Mouse (Mus musculus): ENCODE measurements around the gene Robo3. TPM values are rescaled to one million over a fixed set of nuclear protein-coding genes. Genes with fewer than 3 reads are reported as not detected.

Robo3 gene
- total RNA-seq, 2 experiments from 2014 or later = 7.2 to 8.9 TPM

DNA sequence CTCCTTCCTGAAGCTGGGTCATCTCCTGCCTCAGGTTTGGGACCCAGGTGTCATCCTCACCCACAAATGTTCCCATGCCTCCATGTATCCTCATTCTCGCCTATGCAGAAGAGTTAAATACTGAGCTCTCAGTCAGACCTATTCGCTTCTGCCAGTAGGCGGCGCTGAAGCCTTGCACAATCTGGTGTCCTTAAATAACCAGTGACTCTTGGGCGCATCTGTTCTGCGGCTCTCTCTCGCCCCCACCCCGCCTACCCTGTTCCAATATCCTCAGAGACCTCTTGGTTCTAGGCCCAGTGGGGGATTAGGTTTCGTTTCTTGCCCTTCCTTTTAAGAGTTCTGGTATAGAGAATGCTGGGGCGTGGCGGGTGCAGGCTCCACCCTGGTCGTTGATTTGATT is 2.5 kb downstream of the Robo3 start:
- peak; percentile 88 to 98 for DNase-seq (ENCODE audit: low spot score in 2 of 2)

GRCm38 (mm10) chr9:37429326-37429725 is 3.7 kb downstream of the Robo3 start:
- no peak for DNase-seq (ENCODE audit: low spot score in 2 of 2)

- DNase-seq (ENCODE audit: low spot score in 2 of 2) = no peak
Measured at GRCm38 (mm10) chr9:37421239-37421638, 11.8 kb downstream of the Robo3 start.

- peak; percentile 49 to 77 for DNase-seq (ENCODE audit: low spot score in 2 of 2)
Measured at GRCm38 (mm10) chr9:37420676-37421075, 12.4 kb downstream of the Robo3 start.

DNA sequence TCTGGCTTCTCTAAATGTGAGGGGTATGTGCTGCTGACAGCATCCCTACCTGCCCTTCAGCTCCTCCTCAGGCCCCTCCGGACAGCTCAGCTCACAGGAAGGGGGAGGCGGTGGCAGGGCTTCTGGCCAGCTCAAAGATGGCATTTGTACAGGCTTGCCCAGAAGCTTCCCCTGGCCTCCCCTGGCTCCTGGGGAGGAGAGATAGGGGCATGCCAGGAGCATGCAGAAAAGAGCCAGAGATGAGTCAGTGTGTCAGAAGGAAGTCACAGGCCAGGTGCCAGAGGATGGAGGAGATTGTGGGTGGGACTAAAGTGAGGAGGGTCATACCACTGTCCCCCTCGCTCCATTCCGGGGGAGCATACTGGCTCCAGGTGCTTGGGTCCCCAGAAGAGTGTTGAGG is 14.3 kb downstream of the Robo3 start:
- DNase-seq (ENCODE audit: low spot score in 2 of 2) = no peak

GRCm38 (mm10) chr9:37414666-37415065 is 18.4 kb downstream of the Robo3 start:
- no peak for DNase-seq (ENCODE audit: low spot score in 2 of 2)

- no peak for DNase-seq (ENCODE audit: low spot score in 2 of 2)
Measured at GRCm38 (mm10) chr9:37412989-37413388, 20.1 kb downstream of the Robo3 start.

- DNase-seq (ENCODE audit: low spot score in 2 of 2) = no peak
Measured at GRCm38 (mm10) chr9:37409698-37410445, 23.2 kb downstream of the Robo3 start.

- DNase-seq (ENCODE audit: low spot score in 2 of 2) = no peak
Measured at GRCm38 (mm10) chr9:37407850-37408502, 25.1 kb downstream of the Robo3 start.

DNA sequence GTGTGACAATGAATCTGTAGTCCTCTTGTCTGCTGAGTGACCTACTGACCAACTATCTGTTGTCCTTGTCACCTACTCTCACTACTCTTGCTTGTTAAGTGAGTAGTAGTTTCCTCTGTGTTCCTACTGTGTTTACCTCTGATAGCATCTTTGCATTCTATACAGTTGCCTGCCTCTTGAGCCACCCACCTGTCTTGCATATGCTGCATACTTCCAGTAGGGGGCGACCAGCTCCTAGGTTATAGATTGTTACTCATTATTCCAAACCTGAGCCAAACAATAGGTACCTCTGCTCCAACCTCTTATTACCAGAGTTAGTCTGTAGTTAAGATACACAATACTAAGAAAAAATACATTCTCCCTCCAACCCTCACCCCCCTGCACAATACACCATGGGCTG is 26.7 kb downstream of the Robo3 start:
- peak in 1 of 2 experiments; percentile 47 for DNase-seq (ENCODE audit: low spot score in 2 of 2)

DNA sequence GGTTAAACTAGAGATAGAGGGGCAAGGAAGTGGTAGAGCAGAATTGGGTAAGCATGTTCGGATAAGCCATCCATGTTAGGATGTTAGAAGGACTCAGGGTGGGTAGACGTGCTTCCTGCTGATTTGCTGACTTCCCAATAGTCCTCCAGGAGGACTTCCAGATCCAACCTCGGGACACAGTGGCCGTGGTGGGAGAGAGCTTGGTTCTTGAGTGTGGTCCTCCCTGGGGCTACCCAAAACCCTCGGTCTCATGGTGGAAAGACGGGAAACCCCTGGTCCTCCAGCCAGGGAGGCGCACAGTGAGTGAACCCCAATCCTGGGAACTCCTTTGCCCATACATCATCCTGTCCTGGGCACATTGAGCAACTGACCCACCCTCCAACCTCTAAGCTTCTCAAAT is 30.0 kb downstream of the Robo3 start:
- DNase-seq (ENCODE audit: low spot score in 2 of 2) = no peak

- no peak for DNase-seq (ENCODE audit: low spot score in 2 of 2)
Measured at GRCm38 (mm10) chr9:37402501-37402900, 30.5 kb downstream of the Robo3 start.

GRCm38 (mm10) chr9:37401802-37402201 is 31.2 kb downstream of the Robo3 start, which contains the start of gene Robo4:
Gene Robo4 (plus strand): TSS chr9:37401897.
- no peak for DNase-seq (ENCODE audit: low spot score in 2 of 2)

GRCm38 (mm10) chr9:37400585-37400984 is 32.5 kb downstream of the Robo3 start:
- no peak for DNase-seq (ENCODE audit: low spot score in 2 of 2)

- DNase-seq (ENCODE audit: low spot score in 2 of 2) = no peak
Measured at GRCm38 (mm10) chr9:37393482-37394131, 39.4 kb downstream of the Robo3 start.

DNA sequence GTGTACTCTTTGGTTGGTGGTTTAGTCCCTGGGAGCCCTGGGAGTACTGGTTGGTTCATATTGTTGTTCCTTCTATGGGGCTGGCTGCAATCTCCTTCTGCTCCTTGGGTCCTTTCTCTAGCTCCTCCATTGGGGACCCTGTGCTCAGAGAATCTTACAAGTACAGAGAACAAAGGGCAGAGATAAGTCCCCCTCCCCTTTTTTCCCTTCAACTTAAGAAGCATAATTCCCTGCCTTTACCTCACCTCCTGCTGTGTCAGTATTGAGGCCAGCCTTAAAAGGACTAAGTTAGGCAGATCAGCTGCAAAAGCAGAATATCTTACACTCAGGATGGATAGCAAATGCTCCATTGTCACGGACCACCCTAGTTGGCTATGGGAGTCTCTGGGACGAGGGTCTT is 41.0 kb downstream of the Robo3 start:
- no peak for DNase-seq (ENCODE audit: low spot score in 2 of 2)

DNA sequence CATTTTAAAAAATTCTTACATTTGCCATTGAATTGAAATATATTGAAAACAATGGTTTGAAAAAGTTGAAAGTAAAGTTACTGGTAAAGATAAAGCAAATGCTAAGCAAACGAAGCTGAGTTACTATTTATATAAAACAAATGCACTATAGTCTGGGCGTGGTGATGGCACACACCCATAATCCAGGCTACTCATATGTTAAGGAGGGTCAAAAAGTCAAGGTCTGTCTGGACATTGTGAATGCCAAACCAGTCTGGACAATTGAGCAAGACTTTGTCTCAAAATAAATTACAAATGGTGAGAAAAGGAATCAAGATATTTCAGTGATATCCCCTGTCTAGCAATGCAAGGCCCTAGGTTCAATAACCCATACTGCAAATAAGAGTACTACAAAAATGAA is 42.2 kb downstream of the Robo3 start:
- no peak for DNase-seq (ENCODE audit: low spot score in 2 of 2)

DNA sequence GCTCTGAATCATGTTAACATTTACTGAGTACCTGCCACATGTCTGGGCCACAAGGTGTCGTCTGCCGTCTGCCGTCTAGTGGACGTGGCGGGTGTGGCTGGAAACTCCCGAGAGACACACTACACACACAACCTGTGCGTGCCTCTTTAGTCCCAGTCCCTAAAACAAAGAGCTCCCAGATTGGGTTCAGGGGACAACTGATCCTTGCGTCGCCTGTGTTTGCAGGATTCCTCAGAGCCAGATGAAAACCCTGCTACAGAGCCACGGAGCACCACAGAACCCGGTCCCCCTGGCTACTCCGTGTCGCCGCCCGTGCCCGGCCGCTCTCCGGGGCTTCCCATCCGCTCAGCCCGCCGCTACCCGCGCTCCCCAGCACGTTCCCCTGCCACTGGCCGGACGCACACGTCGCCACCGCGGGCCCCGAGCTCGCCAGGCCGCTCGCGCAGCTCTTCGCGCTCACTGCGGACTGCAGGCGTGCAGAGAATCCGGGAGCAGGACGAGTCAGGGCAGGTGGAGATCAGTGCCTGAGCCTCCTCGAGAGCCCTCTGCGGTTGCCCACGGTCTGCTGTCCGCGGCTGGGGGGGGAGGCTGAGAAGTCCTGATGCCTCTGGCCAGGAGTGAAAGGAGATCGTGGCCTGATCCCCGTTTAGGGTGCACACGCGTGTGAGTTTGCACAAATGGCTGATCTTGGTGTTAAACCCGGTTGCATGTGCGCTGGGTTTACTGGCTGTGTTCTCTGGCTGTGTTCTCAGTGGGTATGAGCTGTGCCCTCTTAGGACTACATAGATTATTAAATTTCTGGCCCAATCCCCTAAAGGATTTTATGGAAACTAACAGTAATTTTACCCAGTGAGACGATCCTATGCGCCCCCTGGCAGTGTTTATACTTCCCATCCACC is 48.5 kb downstream of the Robo3 start:
- no peak for DNase-seq (ENCODE audit: low spot score in 2 of 2)

- no peak for DNase-seq (ENCODE audit: low spot score in 2 of 2)
Measured at GRCm38 (mm10) chr9:37383161-37383560, 49.9 kb downstream of the Robo3 start.

DNA sequence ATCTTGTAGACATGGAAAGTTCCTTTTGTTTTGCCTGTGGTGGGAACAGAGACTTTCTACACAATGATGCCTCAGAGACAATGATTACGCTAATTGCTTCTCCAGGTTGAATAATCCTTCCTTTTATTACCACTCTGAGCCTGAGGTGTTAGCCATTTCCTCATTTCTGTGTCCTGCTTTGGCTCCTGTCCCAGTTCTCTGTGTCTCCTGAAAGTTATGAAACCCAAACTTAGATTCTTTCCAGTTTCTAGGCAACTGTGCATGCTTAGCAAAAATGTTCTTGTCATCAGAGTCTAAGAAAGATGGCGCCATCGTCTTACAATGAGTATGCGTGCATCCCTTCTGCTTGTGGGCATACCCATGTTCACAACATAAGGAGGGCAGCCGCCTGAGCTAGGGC is 57.3 kb downstream of the Robo3 start:
- DNase-seq (ENCODE audit: low spot score in 2 of 2) = no peak

- DNase-seq (ENCODE audit: low spot score in 2 of 2) = no peak
Measured at GRCm38 (mm10) chr9:37371232-37371801, 61.7 kb downstream of the Robo3 start.

Data from layer of hippocampus, adult 18-20 months (tissue).